ENCODE assay signal across 21 mouse cellular contexts in genomic region chr17:30069776-30070175, GRCm38 (mm10).
"Had no signal": no experiment of that assay in that cellular context is flagged by ENCODE, and none has a peak within 500 bp of the region (broad histone marks: within the 10 kb centered on the region; RNA-seq: fewer than 3 reads in every experiment).

No protein-coding gene starts in this region.

- H3K4me3 ChIP-seq: midbrain, embryonic 10.5 days; midbrain, embryonic 12.5 days; myocyte; neural tube, embryonic 13.5 days; neural tube, embryonic 15.5 days; stomach, embryonic 15.5 days had no signal

- H3K9me3 ChIP-seq: midbrain, embryonic 10.5 days; midbrain, embryonic 12.5 days; neural tube, embryonic 13.5 days; neural tube, embryonic 15.5 days; stomach, embryonic 15.5 days had no signal

- H3K27me3 ChIP-seq: midbrain, embryonic 12.5 days; neural tube, embryonic 13.5 days; neural tube, embryonic 15.5 days; stomach, embryonic 15.5 days had no signal

- H3K36me3 ChIP-seq: neural tube, embryonic 13.5 days; neural tube, embryonic 15.5 days; stomach, embryonic 15.5 days had no signal

- H3K27ac ChIP-seq: liver, embryonic 14.5 days; midbrain, embryonic 10.5 days; midbrain, embryonic 12.5 days; neural tube, embryonic 13.5 days; neural tube, embryonic 15.5 days; stomach, embryonic 15.5 days; stomach, postnatal 0 days had no signal

- ATAC-seq: midbrain, embryonic 16.5 days had no signal

- H3K4me2 ChIP-seq: lung, embryonic 14.5 days; midbrain, embryonic 12.5 days; neural tube, embryonic 13.5 days; neural tube, embryonic 15.5 days; stomach, embryonic 15.5 days had no signal

- DNase-seq: lung, adult 18-20 months; lung, embryonic 14.5 days; lung, postnatal 14 days; lung, postnatal 36 days; midbrain, embryonic 14.5 days; retina, postnatal 1 day; right cerebral cortex, adult 18-20 months; right cerebral cortex, postnatal 25 days; right cerebral cortex, postnatal 4 days; thymus, adult 18-20 months; thymus, postnatal 14 days; thymus, postnatal 36 days had no signal

- H3K9ac ChIP-seq: liver, embryonic 14.5 days; lung, embryonic 14.5 days; midbrain, embryonic 12.5 days; neural tube, embryonic 13.5 days; neural tube, embryonic 15.5 days; stomach, embryonic 15.5 days had no signal
